Mouse (Mus musculus): Measurements from ENCODE around the gene Nfib.

The Nfib gene

DNA sequence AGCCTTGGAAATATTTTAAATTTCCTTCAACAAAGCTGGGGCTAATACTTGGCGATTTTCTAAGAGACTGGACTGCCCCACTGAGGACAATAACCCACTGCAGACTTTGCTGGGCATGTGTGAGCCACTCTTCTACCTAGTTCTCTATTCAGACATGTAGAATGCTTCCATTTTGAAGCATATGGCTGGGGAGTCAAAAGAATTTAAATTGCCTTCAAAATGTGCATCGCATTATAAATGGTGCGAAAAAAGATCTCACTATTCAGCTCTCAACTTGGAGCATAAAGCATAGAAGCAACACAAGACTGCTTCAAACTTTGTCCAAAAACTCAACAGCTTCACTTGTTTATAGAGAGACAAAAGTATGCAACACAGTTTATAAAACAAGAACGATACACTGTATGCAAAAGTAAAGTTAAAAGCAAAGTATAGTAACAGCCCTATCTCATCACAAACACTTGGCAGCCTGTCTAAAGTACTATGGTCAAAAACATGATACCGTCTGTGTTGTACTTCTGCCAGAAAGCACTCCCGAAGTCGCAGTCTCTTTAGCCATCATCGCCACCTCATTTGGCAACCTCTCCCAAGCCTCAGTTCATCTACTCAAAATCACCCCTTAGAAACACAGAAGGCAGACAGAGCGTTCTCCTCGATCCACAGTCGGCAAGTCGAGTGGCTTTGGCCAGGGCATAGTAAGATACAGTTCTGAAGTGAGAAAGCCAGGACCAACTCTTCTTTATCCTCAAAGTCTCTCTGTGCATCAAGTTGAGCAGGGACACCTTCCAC is 267.8 kb downstream of the Nfib start:
- no peak for DNase-seq (ENCODE audit: low read depth, low spot score)

DNA sequence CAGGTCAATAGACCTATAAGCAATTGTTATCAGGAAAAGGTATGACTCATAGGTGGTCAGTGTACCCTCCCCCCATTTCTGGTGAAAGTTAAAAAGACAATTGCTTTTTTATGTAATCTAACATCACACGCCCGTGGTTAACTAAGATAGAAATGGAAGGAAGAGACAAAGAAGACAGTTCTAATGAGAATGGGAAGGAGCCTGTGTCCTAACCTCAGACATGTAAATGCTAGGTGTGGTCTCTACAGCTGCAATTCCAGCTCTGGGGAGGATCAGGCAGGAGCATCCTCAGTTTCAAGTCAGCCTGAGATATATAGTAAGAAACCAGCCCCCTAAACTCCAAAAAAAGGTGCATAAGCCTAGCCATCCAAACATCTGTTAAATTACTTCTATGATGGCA is 268.9 kb downstream of the Nfib start:
- no peak for DNase-seq (ENCODE audit: low read depth, low spot score)

DNA sequence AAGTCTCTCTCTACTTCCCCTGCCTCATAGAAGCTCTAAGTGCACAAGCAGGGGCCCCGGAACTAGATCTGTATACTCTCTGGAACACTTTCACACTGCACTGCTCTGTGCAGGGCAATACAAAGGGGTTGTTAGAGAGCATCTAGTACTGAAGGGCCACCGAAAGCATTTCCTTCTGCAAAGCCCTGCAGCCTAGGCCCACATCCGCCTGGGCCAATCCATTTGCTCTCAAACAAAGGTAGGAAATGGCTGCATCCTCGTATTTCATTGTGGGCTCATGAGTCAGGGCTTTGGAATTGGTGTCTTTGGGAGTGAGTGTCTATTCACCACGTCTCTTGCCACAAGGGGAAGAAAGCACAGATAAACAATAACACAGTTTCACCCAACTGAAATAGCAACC is 269.8 kb downstream of the Nfib start:
- no peak for DNase-seq (ENCODE audit: low read depth, low spot score)

DNA sequence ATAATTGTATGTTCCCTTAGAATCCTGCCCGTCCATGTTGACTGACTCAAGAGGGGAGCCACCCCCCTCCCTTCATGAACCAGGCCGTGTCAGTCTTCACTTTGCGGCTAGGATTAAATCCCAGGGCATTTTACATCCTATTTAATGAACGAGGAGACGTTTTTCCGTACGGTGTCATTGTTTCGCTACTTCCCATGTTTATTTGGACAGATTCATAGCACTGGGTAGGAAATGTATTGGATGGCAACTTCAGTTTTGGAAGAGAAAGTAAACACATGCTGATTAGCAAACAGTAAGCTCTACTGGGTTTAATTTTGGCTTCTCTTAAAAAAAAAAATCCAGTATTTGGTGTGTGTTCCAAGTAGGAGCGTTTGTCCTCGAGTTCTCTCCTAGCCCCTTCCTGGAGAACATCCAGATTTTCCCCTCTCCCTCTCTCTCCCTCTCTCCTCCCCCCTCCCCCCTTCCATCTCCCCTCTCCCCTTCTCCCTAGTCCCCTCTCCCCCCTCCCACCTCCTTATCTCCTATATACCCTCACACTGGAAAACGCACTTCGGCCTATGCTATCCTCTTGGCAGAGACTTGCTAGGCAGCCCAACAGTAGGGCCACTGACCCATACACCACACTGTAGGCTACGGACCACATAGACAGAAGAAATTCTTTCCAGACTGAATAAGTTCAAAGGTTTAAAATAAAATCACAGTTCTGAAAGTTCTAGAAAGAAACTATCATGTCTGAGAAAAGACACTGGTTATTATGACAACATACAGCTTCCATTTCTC is 271.4 kb downstream of the Nfib start:
- no peak for DNase-seq (ENCODE audit: low read depth, low spot score)

DNA sequence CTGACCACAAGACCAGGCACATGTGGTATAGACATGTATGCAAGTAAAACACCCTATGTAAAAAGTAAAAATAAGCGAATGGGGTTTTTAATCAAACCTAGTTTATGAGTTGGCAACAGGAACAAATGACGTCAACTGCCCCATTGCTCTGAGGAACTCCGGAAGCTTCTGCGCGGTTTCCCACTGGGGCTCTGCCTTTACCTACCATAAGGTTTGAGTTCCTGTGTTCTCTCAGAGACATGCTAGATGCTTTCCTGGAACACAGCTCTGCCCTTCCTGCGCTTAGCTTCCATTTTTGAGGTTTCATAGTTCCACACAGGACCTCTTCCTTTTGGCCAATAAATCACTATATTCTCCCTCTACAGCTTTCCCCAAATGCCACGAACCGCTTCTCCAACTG is 273.7 kb downstream of the Nfib start:
- no peak for DNase-seq (ENCODE audit: low read depth, low spot score)

DNA sequence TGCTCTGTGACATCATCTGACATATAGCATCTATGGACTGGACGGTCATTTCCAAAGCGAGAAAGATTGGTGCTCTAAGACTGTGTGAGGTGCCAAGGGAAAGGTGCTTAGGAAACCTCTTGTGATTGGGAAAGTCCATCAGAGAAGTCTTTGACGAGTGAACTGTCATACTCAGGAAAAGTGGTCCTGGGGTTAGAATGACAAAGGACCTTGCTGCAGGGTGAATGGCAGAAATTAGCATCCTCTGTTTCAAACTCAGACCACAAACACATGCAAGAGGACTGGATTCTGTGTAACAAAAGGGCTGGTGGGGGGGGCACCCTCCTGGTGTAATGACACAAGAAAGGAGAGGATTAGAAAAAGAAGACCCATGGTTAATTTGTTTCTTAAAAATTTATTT is 274.7 kb downstream of the Nfib start:
- DNase-seq (ENCODE audit: low read depth, low spot score), result no peak

DNA sequence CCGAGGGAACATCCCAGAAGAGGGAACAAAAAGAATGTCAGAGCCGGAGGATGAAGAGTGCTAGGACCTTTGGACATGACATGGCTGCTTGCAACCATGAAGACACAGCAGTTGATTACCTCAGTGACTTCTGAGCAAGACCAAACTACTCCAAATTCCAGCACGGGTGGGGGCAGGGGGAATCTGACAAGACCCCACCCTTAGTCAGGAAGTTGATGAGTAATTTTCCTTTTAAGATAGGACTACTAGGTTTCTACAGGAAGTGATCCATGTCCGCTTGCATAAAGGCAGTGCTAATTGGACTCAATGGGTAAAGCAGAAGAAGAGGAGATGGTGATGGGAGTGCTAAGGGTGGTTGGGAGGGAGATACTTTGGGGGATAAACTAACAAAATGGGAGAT is 279.3 kb downstream of the Nfib start:
- DNase-seq (ENCODE audit: low read depth, low spot score), result no peak

DNA sequence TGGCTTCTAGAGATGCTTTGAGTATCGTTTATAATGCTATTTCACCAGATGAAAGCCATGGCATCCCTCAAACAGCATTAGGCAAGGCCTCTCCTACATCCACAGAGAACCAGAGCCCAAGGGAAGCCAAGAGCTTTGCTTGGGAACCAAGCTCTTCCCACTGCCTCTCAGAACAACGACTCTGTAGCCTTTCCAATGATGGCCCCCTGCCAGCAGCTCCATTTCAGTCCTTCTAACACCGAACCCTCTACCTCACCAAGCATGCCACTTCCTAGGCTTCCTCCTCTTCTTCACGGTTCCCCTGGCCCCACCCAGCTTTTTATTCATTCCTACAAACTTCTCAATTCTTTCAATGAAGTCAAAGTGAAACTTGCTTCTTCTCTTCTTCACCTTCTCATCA is 287.3 kb downstream of the Nfib start:
- no peak for DNase-seq (ENCODE audit: low read depth, low spot score)

DNA sequence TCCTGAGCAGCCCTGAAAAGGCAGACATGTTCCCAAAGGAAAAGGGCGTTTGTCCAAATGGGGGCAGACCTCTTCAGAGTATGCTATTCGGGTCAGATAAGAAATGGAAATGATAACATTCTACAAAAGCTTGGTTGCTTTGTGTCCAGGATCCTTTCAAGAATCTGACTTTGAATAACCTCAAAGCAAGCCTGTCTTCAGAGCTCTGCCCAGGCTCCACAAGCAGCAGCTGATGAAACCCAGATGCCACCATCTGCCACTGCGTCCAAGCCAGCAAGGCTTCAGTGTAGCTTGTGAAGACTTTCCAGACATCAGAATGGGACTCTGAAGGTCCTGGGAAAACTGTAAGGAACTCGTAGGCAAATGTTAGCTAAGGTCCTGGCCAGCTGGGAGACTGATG is 289.7 kb downstream of the Nfib start:
- DNase-seq (ENCODE audit: low read depth, low spot score), result no peak

DNA sequence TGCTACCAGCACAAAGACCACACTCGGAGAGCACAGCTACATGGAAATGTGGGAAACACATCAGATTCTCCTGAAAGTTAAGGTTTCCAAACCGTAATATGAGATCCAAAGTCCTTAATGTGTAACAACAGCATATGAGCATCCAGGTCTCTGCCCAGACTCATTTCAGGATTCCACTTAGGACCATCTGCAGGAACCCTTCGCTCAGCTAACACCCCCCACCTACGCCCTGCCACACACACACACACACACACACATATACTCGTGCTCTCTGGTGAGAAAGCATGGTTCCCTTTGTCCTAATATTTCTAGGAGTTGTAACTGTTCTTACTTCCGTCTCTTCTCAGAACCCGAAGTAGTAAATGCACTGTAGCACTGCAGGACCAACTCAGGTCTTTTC is 292.9 kb downstream of the Nfib start:
- DNase-seq (ENCODE audit: low read depth, low spot score), result no peak

DNA sequence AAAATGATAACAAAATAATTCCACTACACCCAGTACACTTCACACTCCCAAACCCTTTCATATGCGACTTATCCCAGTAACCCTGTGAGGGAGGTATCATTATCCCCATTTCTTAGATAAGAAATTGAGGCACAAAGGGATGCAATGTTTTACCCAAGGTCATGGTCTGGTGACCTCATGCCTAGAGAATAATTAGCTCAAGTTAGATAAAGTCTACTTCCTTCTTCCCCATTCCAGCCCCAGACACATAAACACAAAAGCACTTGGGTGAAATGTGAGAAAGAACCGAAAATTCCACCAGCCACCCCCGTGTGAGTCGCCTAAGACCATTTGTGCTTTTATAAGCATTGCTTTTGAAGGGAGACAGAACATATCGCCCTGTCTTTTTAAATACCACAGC is 293.6 kb downstream of the Nfib start:
- peak; percentile 10 for DNase-seq (ENCODE audit: low read depth, low spot score)

DNA sequence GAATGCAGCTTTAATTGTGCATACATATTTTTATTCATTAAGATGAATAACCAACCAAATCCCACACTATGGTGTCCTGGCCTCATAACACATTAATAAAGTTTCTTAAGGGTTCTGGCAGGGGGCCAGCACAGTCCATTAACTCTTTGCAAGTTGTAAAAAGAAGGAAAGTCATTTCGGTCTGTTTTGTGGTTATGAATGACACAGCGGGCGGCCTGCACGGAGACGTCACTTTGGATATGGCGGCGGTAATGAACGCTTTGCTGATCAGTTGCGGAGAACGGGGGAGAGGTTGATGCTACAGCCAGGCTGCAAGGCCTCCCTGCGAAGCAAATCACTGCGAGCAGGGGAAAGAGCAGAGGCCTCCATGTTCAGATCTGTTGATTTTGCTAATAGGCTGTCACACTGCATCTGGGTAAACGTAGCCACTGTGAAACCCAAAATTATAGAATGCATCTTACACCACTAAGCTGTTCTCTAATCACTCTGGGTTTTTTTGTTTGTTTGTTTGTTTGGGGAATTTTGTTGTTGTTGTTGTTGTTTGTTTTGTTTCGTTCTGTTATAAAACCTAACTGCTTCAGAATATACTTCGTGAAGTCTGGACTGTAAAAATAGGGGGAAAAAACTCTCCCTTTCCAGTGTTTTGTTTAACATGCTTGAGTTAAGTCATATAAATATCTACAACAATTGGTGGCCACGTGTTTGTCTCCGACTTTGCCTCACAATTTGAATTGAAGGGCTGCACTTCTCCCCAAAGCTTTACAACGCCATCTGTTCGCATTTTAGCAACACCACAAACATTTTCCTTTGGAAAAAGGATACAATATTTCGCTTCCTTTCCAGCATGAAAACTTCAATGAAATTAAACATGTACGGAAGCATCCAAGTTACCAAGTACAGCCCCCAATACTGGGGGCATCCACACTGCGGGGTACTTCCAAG is 296.8 kb downstream of the Nfib start:
- DNase-seq (ENCODE audit: low read depth, low spot score), result no peak

DNA sequence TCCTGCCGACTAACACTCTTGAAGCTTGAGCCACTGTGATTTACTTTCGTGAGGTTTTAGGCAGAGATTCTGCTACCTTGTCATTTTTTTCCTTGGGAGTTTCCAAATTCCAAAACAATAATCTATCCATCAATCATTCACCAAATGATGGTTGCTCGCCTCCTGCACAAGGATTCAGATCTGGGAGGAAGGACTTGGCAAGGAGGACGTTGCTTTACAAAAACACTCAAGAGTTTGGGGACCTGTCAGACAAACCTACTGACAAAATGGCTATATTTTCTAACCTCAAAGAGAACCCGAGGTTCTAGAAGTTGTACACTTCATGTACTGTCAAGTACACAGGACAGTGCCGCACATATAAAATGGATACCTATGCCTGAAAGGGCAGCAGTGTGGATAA is 299.0 kb downstream of the Nfib start:
- DNase-seq (ENCODE audit: low read depth, low spot score), result no peak

DNA sequence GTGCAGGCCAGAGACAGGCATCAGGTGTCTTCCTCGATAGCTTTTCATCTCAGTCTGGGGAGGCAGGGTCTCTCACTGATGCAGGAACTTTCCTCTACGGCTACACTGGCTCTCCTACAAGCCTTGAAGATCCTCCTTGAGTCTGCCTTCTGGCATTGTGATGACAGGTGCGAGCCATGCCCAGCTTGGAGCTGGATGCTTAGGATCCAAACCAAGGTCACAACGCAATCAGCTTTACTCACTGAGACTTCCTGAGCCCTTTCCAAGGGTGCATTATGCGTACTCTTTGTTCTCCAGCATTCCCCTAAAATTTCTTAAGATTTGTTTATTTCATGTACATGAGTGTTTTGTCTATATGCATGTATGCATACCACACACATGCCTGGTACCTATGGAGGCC is 299.8 kb downstream of the Nfib start:
- no peak for DNase-seq (ENCODE audit: low read depth, low spot score)

DNA sequence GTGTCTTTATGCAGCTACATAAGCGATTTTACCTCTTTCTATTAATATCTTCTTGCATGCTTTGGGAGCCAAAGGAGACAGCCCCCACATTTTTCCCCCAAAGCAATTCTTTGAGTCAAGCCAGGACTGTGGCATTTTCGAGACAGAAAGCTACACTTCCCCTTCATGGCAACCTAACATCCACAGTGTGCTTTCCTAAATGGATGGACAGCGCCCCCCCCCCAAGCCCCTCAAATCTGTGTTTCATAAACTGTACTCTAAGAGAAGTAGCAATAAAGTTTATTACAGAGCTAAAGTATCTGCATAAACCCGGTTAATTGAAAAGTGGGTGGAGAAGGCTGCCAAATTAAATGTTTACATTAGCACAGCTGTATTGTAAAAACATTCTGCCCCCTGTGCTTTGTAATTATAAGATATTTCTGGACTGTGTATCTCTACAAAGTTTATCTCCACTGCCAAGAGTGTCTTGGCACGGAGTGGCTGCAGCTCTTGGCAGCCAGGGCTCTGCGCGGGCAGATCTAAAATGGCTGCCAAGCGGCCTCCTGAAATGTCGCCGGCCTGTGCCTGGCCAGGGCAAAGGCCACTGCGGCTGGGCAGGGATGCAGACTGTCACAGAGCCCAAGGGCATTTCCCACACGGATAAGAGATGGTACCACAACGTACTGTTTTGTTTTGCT is 301.4 kb downstream of the Nfib start:
- no peak for DNase-seq (ENCODE audit: low read depth, low spot score)

DNA sequence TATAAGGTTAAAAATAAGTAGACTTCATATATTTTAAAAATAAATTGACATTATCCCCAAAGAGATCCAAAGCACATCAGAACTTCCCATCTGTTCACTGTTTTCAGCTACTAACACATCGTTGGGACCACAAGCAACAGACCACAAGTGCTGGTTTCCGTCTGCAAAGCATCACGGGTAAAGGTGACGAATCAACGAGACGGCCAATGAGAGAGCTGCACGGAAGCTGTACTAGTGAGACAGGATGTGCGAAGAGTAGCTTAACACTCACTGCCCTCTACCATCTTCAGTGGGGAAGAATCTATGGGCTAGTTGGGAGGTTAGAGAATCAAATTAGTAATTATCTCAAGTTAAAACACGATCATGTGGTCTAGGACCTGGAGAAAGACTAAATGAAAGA is 302.9 kb downstream of the Nfib start:
- no peak for DNase-seq (ENCODE audit: low read depth, low spot score)

DNA sequence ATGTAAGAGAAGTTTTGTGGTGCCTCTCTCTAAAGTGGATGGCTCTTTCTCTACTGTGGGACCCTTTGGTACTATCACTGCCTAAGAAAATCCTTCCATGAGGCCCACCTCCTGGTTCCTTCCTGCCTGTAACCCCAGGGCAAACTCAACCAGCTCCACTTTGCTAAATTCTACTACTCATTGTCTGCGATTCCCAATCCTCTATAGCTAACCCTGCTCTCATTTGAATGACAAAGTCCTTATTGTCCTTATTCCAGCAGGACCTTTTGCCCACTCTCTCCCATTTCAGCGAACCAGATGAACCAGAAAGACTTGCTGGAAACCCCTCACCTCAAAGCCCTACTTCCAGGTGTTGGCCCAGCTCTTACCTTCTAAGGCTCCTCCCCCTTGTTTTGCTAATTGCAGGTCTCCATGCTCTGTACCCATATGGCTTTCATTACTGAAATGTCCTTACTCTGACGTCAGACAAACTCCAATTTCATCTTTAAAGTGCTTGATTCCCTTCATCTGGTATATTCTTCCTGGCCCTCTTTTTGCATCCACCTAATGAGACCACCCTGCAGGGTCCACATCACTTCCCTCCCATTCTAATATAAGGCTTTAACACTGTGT is 304.0 kb downstream of the Nfib start:
- no peak for DNase-seq (ENCODE audit: low read depth, low spot score)

DNA sequence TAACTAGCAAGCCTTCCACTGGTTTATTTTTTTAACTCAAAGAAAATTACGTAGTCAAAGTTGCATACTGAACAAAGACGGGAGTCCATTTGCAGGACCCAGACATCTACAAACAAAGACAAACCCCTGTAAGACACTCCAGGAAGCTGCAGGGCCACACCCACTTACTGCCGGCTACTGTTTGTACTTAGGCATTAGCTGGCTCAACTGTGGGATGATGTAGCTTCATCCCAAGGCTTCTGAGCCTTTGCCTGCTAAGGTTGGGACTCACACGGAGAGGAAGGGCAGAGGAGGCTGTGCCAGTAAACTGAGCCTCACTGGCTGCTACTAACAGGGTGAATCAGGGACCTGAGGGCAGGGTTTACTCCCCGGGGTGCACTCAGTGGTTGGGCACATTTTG is 305.0 kb downstream of the Nfib start:
- DNase-seq (ENCODE audit: low read depth, low spot score), result no peak

DNA sequence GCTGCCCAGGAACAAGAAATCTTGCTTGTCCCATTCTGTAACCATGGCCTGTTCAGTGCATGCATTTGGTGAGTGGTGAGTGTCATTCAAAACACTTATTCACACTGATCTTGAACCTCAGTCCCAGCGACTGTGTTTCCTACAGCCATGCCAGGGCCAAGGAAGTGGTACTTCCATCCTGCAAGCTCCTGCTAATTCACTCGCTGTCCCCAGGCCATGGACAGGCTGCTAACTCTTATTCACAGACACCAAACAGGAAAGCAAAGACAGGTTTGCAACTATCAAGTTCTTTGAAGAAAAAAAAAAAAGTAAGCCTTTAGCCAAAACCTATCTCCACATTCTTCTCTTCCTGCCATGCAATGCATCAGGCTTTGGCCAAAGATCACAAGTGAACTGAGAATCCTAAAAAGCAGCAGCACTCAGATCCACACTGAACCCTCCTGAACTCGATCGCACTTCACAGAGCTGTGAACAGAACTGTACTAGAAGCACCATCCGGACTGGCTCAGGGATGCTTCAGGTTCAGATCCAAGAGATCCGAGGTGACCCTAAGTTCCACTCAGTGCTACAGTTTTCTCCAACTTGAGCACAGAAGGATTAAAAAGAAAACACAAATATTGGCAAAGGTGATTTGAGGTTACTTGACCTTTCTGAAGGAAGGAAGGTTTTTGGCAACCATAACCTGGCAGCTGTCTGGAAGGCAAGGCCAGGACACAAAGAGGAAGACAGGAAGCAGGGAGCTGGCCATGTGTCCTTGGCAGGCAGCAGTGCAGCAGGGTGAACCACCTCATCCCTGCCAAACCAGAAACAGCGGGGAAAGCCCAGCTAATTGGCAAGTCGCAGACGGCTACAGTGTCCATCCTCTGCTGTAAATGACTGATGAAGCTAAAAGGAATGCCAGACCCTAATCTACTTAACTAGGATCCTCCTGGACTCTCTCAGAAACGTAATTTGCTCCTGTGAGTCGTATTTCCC is 305.9 kb downstream of the Nfib start:
- DNase-seq (ENCODE audit: low read depth, low spot score), result no peak

DNA sequence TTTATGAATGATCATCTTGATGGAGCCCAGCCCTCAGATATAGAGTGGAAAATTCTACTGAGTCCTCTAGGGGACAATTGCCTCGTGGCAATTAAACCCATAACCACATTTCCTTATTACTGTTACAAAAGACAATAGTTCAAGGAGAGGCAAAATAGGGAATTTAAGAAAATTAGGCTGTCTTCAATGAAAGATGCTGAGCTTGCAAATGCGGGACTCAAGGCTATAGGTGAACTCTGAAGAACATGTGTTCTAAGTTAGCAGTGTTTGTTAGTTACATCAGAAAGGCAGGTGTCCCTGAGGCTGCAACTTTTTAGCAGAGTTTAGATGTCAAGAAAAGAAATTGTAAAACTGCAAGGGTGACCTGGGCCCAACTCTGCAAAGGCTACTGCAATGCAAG is 307.3 kb downstream of the Nfib start:
- DNase-seq (ENCODE audit: low read depth, low spot score), result no peak
